Mouse (Mus musculus) liver, postnatal 0 days (tissue): ENCODE data around the gene Cd79b. TPM values are rescaled to one million over a fixed set of nuclear protein-coding genes. Genes with fewer than 3 reads are reported as not detected.
A peak's percentile ranks its signal among the peaks of the same experiment; 100 is the strongest.

Source experiments
- ATAC-seq: fragments of 200-750 bp; cut with Nextera tagmentation; 2 replicates; pipeline ENCODE4 v1.8.0; 2017; ENCODE audit warnings: mild to moderate bottlenecking, moderate library complexity
- DNase-seq: peaks from one replicate; pipeline ENCODE4 v3.0.0-alpha.2; 2016
- H3K27ac ChIP-seq: fragments of 300-500 bp; sonication (generic); 2 replicates; pipeline ENCODE4 v1.5.1; 2014; ENCODE audit warnings: antibody characterized with exemption, moderate library complexity, mild to moderate bottlenecking, low read depth
- H3K27me3 ChIP-seq: fragments of 300-500 bp; sonication (generic); 2 replicates; pipeline ENCODE4 v1.6.1; 2014; ENCODE audit warnings: low read length, control low read depth, mixed read lengths; ENCODE audit not compliant: insufficient read depth
- H3K36me3 ChIP-seq: fragments of 300-500 bp; sonication (generic); replicated peaks from 2 replicates; pipeline ENCODE4 v1.6.1; 2014; ENCODE audit warnings: mild to moderate bottlenecking, control low read depth, low read length, moderate library complexity, mixed read lengths; ENCODE audit not compliant: insufficient read depth
- H3K4me1 ChIP-seq: fragments of 300-500 bp; sonication (generic); 2 replicates; pipeline ENCODE4 v1.6.1; 2014; ENCODE audit warnings: antibody characterized with exemption, mild to moderate bottlenecking, control low read depth; ENCODE audit not compliant: insufficient read depth
- H3K4me2 ChIP-seq: fragments of 300-500 bp; sonication (generic); 2 replicates; pipeline ENCODE4 v1.6.1; 2014; ENCODE audit warnings: low read depth, mild to moderate bottlenecking, low read length, moderate library complexity, mixed read lengths
- H3K4me3 ChIP-seq: fragments of 300-500 bp; sonication (generic); 2 replicates; pipeline ENCODE4 v1.5.1; 2014; ENCODE audit warnings: low read depth, low read length
- H3K9ac ChIP-seq: fragments of 300-500 bp; sonication (generic); replicated peaks from 2 replicates; pipeline ENCODE4 v1.6.1; 2014; ENCODE audit warnings: mild to moderate bottlenecking, moderate library complexity
- H3K9me3 ChIP-seq: fragments of 300-500 bp; sonication (generic); 2 replicates; pipeline ENCODE4 v1.6.1; 2016; ENCODE audit warnings: mild to moderate bottlenecking, control low read depth, low read length, mixed read lengths
- CTCF ChIP-seq: sonication (generic); IDR thresholded peaks from 2 replicates; pipeline ENCODE4 v1.5.1; 2016; ENCODE audit warnings: antibody characterized with exemption, low read depth
- EP300 ChIP-seq: IDR thresholded peaks from 2 replicates; pipeline ENCODE4 v1.6.1; 2016; ENCODE audit warnings: antibody characterized with exemption, low read depth, mild to moderate bottlenecking
- WGBS: fragments of 180-500 bp; shearing (Covaris S2); extraction: QIAGEN DNeasy Blood & Tissue Kit; methylation state at CpG from one replicate; pipeline ENCODE4 v1.1.7; 2014; ENCODE audit not compliant: insufficient replicate concordance; 5-methylcytosine and 5-hydroxymethylcytosine counted together
- polyA plus RNA-seq: library from polyadenylated mRNA; unstranded; fragments of >200 nt; fragmentation: Nextera tagmentation; extraction: Ambion mirVana; gene quantifications from 2 replicates; pipeline ENCODE4 v1.2.1, GENCODE M21; 2015

Gene Cd79b
- polyA plus RNA-seq, 1 experiment from 2014 or later = 34.8 TPM

- WGBS = 7% methylated on average over 2 of the region's 2 CpGs
Observed at GRCm38 (mm10) chr11:106302634-106303033, 11.9 kb downstream of the Cd79b start.

GRCm38 (mm10) chr11:106301765-106302164, 12.8 kb downstream of the Cd79b start, which contains the start of gene Gh:
TSS of gene Gh (minus strand) at chr11:106301865.
- ATAC-seq (no peak), DNase-seq (no peak)
- Histone ChIP-seq H3K4me1 (peaks cover 4% of the 10 kb centered on the region; the same call in 1 of the 2 replicates), H3K4me3 (no peak within 1 kb of the TSS), H3K9me3 (no peaks in the 10 kb centered on the region), H3K27me3 (no peaks in the 10 kb centered on the region), H3K9ac (no peak within 1 kb of the TSS), H3K36me3 (no peaks in the 10 kb centered on the region), H3K4me2 (no peak within 1 kb of the TSS), H3K27ac (no peak within 1 kb of the TSS)
- 75% methylated on average over 9 of the region's 9 CpGs for WGBS
- no peak for TF ChIP-seq EP300
- TF ChIP-seq CTCF = no peak

More at GRCm38 (mm10) chr11:106302634-106303033, 11.9 kb downstream of the Cd79b start:
- Histone ChIP-seq H3K4me1 (peaks cover 4% of the 10 kb centered on the region; the same call in 1 of the 2 replicates), H3K4me3 (no peak overlapping the region), H3K9me3 (no peaks in the 10 kb centered on the region), H3K36me3 (no peaks in the 10 kb centered on the region), H3K27me3 (no peaks in the 10 kb centered on the region), H3K9ac (no peak overlapping the region), H3K27ac (no peak overlapping the region), H3K4me2 (no peak overlapping the region)
- TF ChIP-seq EP300 (no peak), CTCF (peak; percentile 92)
- ATAC-seq = peak; percentile 72
- peak; percentile 82 for DNase-seq

GRCm38 (mm10) chr11:106291861-106292260, 22.7 kb downstream of the Cd79b start:
- DNase-seq = no peak
- Histone ChIP-seq H3K4me1 (no peaks in the 10 kb centered on the region), H3K9me3 (no peaks in the 10 kb centered on the region), H3K4me2 (no peak overlapping the region), H3K9ac (no peak overlapping the region), H3K27me3 (no peaks in the 10 kb centered on the region), H3K36me3 (no peaks in the 10 kb centered on the region), H3K4me3 (no peak overlapping the region), H3K27ac (no peak overlapping the region)
- TF ChIP-seq CTCF (no peak), EP300 (no peak)
- no peak for ATAC-seq
- 70% methylated on average over 2 of the region's 2 CpGs for WGBS

GRCm38 (mm10) chr11:106290376-106290775, 24.2 kb downstream of the Cd79b start:
- Histone ChIP-seq H3K9me3 (no peaks in the 10 kb centered on the region), H3K4me3 (no peak overlapping the region), H3K9ac (no peak overlapping the region), H3K4me2 (no peak overlapping the region), H3K36me3 (no peaks in the 10 kb centered on the region), H3K27me3 (no peaks in the 10 kb centered on the region), H3K27ac (no peak overlapping the region), H3K4me1 (no peaks in the 10 kb centered on the region)
- no peak for TF ChIP-seq EP300
- TF ChIP-seq CTCF = no peak
- DNase-seq (no peak), ATAC-seq (no peak)
- WGBS = 80% methylated on average over 5 of the region's 5 CpGs

GRCm38 (mm10) chr11:106289369-106289768, 25.2 kb downstream of the Cd79b start:
- Histone ChIP-seq H3K9me3 (no peaks in the 10 kb centered on the region), H3K9ac (no peak overlapping the region), H3K36me3 (no peaks in the 10 kb centered on the region), H3K4me1 (no peaks in the 10 kb centered on the region), H3K4me3 (no peak overlapping the region), H3K4me2 (no peak overlapping the region), H3K27ac (no peak overlapping the region), H3K27me3 (no peaks in the 10 kb centered on the region)
- 60% methylated on average over 8 of the region's 8 CpGs for WGBS
- TF ChIP-seq EP300 (no peak), CTCF (peak; percentile 58)
- DNase-seq (peak; percentile 71), ATAC-seq (peak; percentile 64; the same call in 1 of the 2 replicates)

- Histone ChIP-seq H3K4me1 (no peaks in the 10 kb centered on the region), H3K27ac (no peak overlapping the region), H3K9me3 (no peaks in the 10 kb centered on the region), H3K4me3 (no peak overlapping the region), H3K4me2 (no peak overlapping the region), H3K36me3 (no peaks in the 10 kb centered on the region), H3K9ac (no peak overlapping the region), H3K27me3 (no peaks in the 10 kb centered on the region)
- TF ChIP-seq CTCF (no peak), EP300 (no peak)
- no peak for ATAC-seq
- no peak for DNase-seq
- WGBS = 68% methylated on average over 11 of the region's 11 CpGs
Observed at GRCm38 (mm10) chr11:106286987-106287386, 27.6 kb downstream of the Cd79b start.

- TF ChIP-seq CTCF = no peak
- no peak for TF ChIP-seq EP300
- no peak overlapping the region for H3K4me2 ChIP-seq
- H3K4me3 ChIP-seq = no peak overlapping the region
- no peaks in the 10 kb centered on the region for H3K4me1 ChIP-seq
- H3K27ac ChIP-seq = no peak overlapping the region
- H3K9me3 ChIP-seq = no peaks in the 10 kb centered on the region
- no peaks in the 10 kb centered on the region for H3K27me3 ChIP-seq
- H3K9ac ChIP-seq = no peak overlapping the region
- DNase-seq (no peak), ATAC-seq (no peak)
- 83% methylated on average over 7 of the region's 7 CpGs for WGBS
- H3K36me3 ChIP-seq = no peaks in the 10 kb centered on the region
Observed at GRCm38 (mm10) chr11:106286206-106286605, 28.4 kb downstream of the Cd79b start.
